Mouse (Mus musculus) midbrain, embryonic 12.5 days (tissue): ENCODE results near the gene Ggcx. TPM values are rescaled to one million over a fixed set of nuclear protein-coding genes. Genes with fewer than 3 reads are reported as not detected.

Experiments used
- ATAC-seq: fragments of 200-750 bp; cut with Nextera tagmentation; 2 replicates; pipeline ENCODE4 v1.8.0; 2017; ENCODE audit warnings: low read depth, moderate TSS enrichment, moderate library complexity; ENCODE audit not compliant: low FRiP score
- H3K27ac ChIP-seq: fragments of 300-500 bp; sonication (generic); replicated peaks from 2 replicates; pipeline ENCODE4 v1.5.1; 2016; ENCODE audit warnings: mild to moderate bottlenecking
- H3K27me3 ChIP-seq: fragments of 300-500 bp; sonication (generic); 2 replicates; pipeline ENCODE4 v1.6.1; 2016; ENCODE audit warnings: mild to moderate bottlenecking
- H3K36me3 ChIP-seq: fragments of 300-500 bp; sonication (generic); 2 replicates; pipeline ENCODE4 v1.6.1; 2016
- H3K4me1 ChIP-seq: fragments of 300-500 bp; sonication (generic); 2 replicates; pipeline ENCODE4 v1.6.1; 2016
- H3K4me2 ChIP-seq: fragments of 300-500 bp; sonication (generic); replicated peaks from 2 replicates; pipeline ENCODE4 v1.6.1; 2016; ENCODE audit warnings: mild to moderate bottlenecking, moderate library complexity
- H3K4me3 ChIP-seq: fragments of 300-500 bp; sonication (generic); 2 replicates; pipeline ENCODE4 v1.5.1; 2016; ENCODE audit warnings: mild to moderate bottlenecking
- H3K9ac ChIP-seq: fragments of 300-500 bp; sonication (generic); replicated peaks from 2 replicates; pipeline ENCODE4 v1.6.1; 2016; ENCODE audit warnings: mild to moderate bottlenecking, moderate library complexity
- H3K9me3 ChIP-seq: fragments of 300-500 bp; sonication (generic); 2 replicates; pipeline ENCODE4 v1.6.1; 2016; ENCODE audit warnings: mild to moderate bottlenecking
- WGBS: fragments of 180-500 bp; shearing (Covaris S2); methylation state at CpG from one replicate; pipeline ENCODE4 v1.1.7; 2016; 5-methylcytosine and 5-hydroxymethylcytosine counted together
- polyA plus RNA-seq: library from polyadenylated mRNA; unstranded; fragments of >200 nt; fragmentation: Nextera tagmentation; extraction: Ambion mirVana; gene quantifications from 2 replicates; pipeline ENCODE4 v1.2.1, GENCODE M21; 2016

The Ggcx gene
- polyA plus RNA-seq, 1 experiment from 2014 or later: 20.6 TPM

DNA sequence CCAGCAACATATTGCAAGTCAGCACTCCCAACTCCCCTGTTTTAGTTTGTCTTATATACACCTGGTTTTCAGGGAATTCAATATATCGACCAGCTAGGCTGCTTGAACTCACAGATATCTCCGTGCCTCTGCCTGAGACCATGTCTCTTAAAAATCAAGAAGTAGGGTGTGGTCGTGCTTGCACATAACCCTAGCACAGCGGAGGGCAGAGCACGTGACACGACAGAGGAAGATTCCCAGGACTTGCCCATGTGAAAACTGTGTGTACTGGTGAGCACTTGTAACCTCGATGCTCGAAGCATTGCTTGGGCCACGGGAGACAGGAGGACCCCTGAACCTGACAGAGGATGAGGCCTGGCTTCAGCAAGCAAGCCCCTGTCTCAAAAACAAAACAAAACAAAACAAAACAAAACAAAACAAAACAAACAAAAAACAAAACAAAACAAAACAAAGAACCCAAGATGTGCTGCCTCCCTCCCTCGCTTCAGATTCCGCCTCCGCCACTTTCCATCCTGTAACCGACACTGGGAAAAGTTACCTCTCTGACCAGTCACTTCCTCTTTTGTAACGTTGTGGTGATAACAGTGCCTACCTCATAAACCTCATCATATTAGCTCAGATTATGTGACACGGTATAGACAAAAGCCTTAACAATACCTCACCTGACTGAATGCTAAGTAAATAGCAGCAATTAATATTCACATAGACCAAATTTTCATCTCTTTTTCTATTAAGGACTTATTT lies 39.1 kb upstream of the Ggcx start:
- Histone ChIP-seq H3K4me1 (peaks cover 2% of the 10 kb centered on the region; the same call in 1 of the 2 replicates), H3K4me2 (no peak overlapping the region), H3K27me3 (peaks cover 22% of the 10 kb centered on the region), H3K4me3 (no peak overlapping the region), H3K9me3 (no peaks in the 10 kb centered on the region), H3K36me3 (no peaks in the 10 kb centered on the region), H3K9ac (no peak overlapping the region), H3K27ac (no peak overlapping the region)
- no peak for ATAC-seq
- WGBS: 84% methylated on average over 15 of the region's 15 CpGs

DNA sequence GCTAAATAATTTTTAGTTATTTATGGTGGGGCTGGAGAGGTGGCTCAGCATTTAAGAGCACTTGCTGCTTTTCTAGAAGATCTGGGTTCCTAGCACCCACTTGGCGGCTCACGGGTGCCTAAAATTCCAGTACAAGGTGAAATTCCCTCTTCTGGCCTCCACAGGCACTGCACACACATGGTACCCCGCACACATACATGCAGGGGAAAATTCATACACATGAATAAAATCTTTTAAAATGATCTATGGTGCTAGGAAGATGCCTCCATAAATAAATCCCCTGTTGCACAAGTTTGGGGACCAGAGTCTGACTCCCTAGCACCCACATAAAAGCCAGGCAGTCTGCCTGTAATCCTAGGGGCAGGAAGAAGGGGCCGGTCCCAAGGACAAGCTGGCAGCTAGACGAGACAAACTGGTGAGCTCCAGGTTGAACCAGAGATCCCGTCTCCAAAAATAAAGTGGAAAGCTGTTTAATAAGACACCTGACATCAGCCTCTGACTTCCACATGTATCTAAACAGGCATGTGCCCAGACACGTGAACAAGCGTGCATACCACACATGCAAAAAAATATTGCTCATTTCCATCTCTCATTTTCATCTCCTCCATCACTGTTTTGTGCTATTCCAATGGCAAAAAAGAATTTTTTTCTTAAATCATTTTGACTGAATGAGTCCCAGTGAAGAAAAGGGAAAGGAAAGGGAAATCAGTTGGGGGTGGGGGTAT lies 35.4 kb upstream of the Ggcx start:
- WGBS: 86% methylated on average over 8 of the region's 8 CpGs
- no peak overlapping the region for H3K4me3 ChIP-seq
- peaks cover 38% of the 10 kb centered on the region for H3K27me3 ChIP-seq
- no peak overlapping the region for H3K9ac ChIP-seq
- no peak overlapping the region for H3K27ac ChIP-seq
- no peak overlapping the region for H3K4me2 ChIP-seq
- no peaks in the 10 kb centered on the region for H3K9me3 ChIP-seq
- ATAC-seq: no peak
- H3K36me3 ChIP-seq: no peaks in the 10 kb centered on the region
- peaks cover 6% of the 10 kb centered on the region; the same call in 1 of the 2 replicates for H3K4me1 ChIP-seq

DNA sequence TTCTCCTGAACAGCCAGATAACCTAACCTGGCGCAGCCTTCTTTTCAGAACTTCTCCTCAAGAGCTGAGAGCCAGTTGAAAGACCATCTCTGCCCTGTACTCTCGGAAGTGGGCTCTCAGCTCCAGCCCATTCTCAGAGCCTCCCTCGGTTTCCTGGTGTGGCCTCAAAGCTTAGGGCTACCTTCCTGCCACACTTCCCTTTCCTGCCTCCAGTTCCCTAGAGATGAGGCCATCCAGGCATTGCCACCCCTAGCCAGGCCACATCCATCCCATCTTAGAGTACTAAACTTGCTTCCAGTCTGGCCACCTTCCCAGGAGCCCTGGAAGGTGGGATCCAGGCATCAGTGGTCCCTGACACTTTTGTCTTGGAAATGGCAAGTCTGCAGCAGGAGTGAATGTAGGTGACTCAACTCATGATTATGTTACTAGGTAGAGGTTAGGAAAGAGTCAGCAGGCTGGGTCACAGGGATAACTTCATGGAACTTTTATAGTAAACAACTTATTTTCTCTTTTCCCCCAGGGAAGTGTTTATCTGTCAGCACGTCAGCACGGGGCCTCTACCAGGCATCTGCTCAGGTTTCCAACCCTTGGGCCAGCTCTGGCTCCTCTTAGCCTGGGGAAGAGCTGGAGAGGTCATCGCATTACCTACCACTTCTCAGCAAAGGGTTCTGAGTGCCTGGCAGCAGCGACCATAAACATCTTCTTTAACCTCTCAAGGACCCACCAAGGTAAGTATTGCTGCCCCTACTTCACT lies 34.6 kb upstream of the Ggcx start:
- H3K4me2 ChIP-seq: peak overlapping the region; percentile 60
- 49% methylated on average over 7 of the region's 7 CpGs for WGBS
- H3K36me3 ChIP-seq: no peaks in the 10 kb centered on the region
- H3K4me1 ChIP-seq: peaks cover 6% of the 10 kb centered on the region; the same call in 1 of the 2 replicates
- peak overlapping the region; percentile 45 for H3K4me3 ChIP-seq
- H3K9ac ChIP-seq: peak overlapping the region; percentile 47; the same call in 1 of the 2 replicates
- peaks cover 38% of the 10 kb centered on the region for H3K27me3 ChIP-seq
- no peak for ATAC-seq
- H3K27ac ChIP-seq: no peak overlapping the region
- H3K9me3 ChIP-seq: no peaks in the 10 kb centered on the region

DNA sequence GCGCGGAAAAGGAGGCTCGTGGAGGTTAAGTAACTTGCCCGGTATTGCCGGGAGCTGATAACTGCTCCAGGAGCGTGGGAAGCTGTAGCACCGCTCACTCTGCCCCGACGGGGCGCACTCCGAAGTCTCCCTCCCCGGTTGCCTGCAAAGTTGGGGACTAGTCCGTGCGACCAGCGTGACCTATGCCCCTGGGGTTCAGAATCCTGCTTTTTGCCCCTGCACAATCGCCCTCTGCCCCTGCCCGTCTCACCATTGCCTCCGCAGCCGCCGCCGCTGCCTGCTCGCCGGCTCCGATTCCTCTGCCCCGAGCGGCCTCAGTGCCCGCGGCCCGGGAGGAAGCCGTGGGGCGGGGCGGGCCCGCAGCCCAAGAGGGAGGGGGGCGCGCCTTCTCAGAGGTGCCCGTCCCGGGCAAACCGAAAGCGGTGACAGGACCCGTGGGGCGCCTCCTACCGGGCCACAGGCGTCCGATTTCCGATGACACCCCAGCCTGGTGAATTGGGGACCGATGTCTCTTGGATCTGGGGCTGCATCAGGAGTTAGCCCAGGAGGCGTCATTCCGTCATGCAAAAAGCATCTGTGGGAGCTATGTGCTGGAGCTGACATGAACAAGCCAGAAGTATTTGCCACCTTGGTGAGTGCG lies 33.9 kb upstream of the Ggcx start, which contains the start of gene Vamp5:
Vamp5 (minus strand) TSS at position 338 of the 640 bp plus-strand sequence.
- Histone ChIP-seq H3K9ac (peak within 1 kb of the TSS; percentile 47; the same call in 1 of the 2 replicates), H3K27ac (no peak within 1 kb of the TSS), H3K4me2 (peak within 1 kb of the TSS; percentile 60), H3K36me3 (no peaks in the 10 kb centered on the region), H3K4me1 (peaks cover 6% of the 10 kb centered on the region; the same call in 1 of the 2 replicates), H3K9me3 (no peaks in the 10 kb centered on the region), H3K4me3 (peak within 1 kb of the TSS; percentile 45), H3K27me3 (peaks cover 38% of the 10 kb centered on the region)
- ATAC-seq: peak; percentile 71
- WGBS: 3% methylated on average over 49 of the region's 49 CpGs

DNA sequence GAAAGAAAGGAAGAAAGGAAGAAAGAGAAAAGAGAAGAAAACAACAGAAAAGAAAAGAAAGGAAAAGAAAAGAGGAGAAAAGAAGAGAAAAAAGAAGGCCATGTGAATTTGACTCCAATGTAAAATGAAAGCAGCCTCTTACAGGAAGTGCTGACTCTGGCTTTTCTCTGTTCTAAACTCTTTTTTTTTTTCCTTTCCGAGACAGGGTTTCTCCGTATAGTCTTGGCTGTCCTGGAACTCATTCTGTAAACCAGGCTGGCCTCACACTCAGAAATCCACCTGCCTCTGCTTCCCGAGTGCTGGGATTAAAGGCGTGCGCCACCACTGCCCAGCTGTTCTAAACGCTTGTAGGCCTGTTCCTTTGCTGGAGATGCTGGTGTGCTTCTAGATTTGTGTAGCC lies 31.6 kb upstream of the Ggcx start:
- H3K27me3 ChIP-seq: peaks cover 38% of the 10 kb centered on the region
- no peaks in the 10 kb centered on the region for H3K36me3 ChIP-seq
- no peak overlapping the region for H3K27ac ChIP-seq
- no peak overlapping the region for H3K4me2 ChIP-seq
- H3K4me1 ChIP-seq: peaks cover 6% of the 10 kb centered on the region; the same call in 1 of the 2 replicates
- no peak for ATAC-seq
- 86% methylated on average over 6 of the region's 6 CpGs for WGBS
- no peaks in the 10 kb centered on the region for H3K9me3 ChIP-seq
- H3K4me3 ChIP-seq: no peak overlapping the region
- no peak overlapping the region for H3K9ac ChIP-seq

DNA sequence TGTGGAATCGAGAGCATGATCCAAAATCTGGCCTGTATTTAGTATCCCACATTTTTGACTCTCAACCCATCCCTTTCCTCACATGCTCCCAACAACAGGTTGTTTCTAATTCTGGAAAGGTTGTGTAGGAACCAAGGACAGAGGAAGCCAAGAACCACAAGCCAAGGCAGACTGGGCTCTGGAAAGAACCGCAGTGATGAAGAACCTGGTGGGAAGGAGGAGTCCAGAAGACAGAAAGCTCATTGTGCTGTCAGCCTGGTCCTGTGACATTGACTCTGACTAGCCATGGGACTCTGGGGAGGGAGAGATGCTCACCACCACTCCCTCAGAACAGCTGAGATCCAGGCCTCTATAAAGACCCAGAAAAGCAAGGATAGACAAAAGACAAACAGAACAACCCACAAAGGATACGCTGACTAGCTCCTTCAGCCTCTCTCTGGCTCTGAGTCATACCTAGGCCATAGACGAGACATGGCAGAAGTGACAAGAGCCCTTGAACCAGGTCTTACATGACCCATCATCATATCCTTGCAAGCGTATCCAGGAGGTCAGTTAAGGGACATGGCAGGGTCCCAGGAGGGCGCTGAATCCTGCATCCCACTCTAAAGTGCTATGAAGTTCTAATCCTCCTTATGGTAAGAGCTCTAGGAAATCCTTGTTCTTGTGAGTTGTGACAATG lies 30.8 kb upstream of the Ggcx start:
- Histone ChIP-seq H3K4me3 (no peak overlapping the region), H3K4me1 (peaks cover 6% of the 10 kb centered on the region; the same call in 1 of the 2 replicates), H3K36me3 (no peaks in the 10 kb centered on the region), H3K27me3 (peaks cover 32% of the 10 kb centered on the region), H3K9me3 (no peaks in the 10 kb centered on the region), H3K9ac (no peak overlapping the region), H3K4me2 (no peak overlapping the region), H3K27ac (no peak overlapping the region)
- no peak for ATAC-seq
- WGBS: 81% methylated on average over 6 of the region's 6 CpGs

DNA sequence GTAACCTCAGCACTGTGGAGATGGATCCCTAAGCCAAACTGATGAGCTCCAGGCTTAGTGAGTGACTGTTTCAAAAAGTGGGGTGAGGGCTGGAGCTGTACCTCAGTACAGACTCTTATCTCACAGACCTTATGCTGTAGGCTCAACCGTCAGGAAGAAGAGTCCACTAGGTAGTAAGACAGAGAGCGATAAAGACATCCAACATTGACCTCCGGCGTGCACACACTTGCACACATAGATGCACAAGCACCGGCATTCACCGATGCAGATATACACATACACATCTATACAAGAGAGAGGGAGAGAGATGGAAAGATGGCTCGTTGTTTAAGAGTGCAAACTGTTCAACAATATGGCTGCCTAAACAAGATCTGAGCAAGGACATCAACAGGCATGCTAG lies 30.2 kb upstream of the Ggcx start:
- H3K27me3 ChIP-seq: peaks cover 32% of the 10 kb centered on the region
- no peaks in the 10 kb centered on the region for H3K9me3 ChIP-seq
- no peak overlapping the region for H3K4me2 ChIP-seq
- ATAC-seq: no peak
- 91% methylated on average over 7 of the region's 7 CpGs for WGBS
- H3K4me3 ChIP-seq: no peak overlapping the region
- no peaks in the 10 kb centered on the region for H3K36me3 ChIP-seq
- no peak overlapping the region for H3K9ac ChIP-seq
- peaks cover 6% of the 10 kb centered on the region; the same call in 1 of the 2 replicates for H3K4me1 ChIP-seq
- no peak overlapping the region for H3K27ac ChIP-seq

DNA sequence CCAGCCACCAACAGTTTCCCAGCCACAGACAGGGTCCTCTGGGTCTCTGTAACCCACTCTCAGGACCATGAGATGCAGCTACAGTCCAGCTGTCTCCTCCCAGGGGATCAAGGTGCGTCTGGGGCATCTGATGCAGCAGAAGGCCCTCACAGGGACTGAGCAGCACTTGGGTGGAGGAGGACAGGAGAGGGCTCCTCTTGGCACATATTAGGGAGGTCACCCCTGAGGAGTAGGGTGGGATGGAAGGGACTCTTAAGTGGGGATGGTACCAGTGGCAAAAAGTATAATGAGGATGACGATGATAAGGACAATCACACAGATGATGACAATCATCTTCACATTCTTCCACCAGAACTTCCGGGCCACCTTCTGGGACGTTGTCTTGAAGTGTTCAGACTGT lies 28.9 kb upstream of the Ggcx start:
- no peak overlapping the region for H3K9ac ChIP-seq
- H3K4me3 ChIP-seq: no peak overlapping the region
- H3K27ac ChIP-seq: no peak overlapping the region
- H3K4me2 ChIP-seq: no peak overlapping the region
- WGBS: 90% methylated on average over 4 of the region's 4 CpGs
- H3K36me3 ChIP-seq: no peaks in the 10 kb centered on the region
- H3K9me3 ChIP-seq: no peaks in the 10 kb centered on the region
- H3K27me3 ChIP-seq: peaks cover 31% of the 10 kb centered on the region
- no peak for ATAC-seq
- H3K4me1 ChIP-seq: peaks cover 12% of the 10 kb centered on the region

DNA sequence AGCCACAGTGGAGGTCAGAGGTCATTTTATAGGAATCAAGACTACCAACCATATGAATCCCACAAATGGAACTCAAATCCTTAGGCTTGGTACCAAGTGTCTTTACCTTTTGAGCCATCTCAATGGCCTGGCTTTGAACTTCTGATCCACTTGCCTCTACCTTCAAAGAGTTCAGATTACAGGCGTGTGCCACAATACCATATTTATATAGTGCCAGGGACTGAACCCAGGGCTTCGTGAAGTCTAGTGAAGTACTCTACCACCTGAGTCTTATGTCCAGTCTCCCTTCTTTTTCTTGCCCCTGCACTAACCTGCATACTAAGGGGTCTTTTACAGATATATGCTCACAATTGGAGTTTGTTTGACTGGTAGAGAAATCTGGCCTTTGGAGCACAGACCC lies 27.5 kb upstream of the Ggcx start:
- peaks cover 29% of the 10 kb centered on the region for H3K27me3 ChIP-seq
- 80% methylated on average over 2 of the region's 2 CpGs for WGBS
- H3K9me3 ChIP-seq: no peaks in the 10 kb centered on the region
- H3K4me1 ChIP-seq: peaks cover 15% of the 10 kb centered on the region
- no peak overlapping the region for H3K4me2 ChIP-seq
- H3K4me3 ChIP-seq: no peak overlapping the region
- no peak overlapping the region for H3K9ac ChIP-seq
- H3K27ac ChIP-seq: no peak overlapping the region
- no peak for ATAC-seq
- H3K36me3 ChIP-seq: no peaks in the 10 kb centered on the region

DNA sequence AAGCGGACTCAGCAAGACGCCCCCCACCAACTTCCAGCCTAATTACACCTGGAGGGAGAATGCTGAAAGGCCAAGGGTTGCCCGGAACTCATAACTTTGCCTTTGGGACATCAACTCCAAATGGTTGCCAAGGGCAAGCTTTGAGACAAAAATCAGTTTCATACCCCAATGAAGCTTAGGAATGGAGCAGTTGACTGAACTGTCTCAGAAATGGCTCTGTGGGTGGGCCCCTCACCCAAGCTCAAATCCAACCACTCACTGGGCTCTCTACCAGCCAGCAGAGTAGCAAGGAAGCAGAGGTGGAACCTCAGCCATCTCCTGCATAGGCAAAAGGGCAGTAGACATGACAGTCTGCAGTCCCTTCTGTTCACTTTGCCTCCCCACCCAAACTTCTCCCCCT lies 26.3 kb upstream of the Ggcx start:
- no peak for ATAC-seq
- H3K27ac ChIP-seq: no peak overlapping the region
- WGBS: 75% methylated on average over 3 of the region's 3 CpGs
- H3K4me1 ChIP-seq: peaks cover 15% of the 10 kb centered on the region
- H3K27me3 ChIP-seq: peaks cover 27% of the 10 kb centered on the region
- no peak overlapping the region for H3K9ac ChIP-seq
- no peaks in the 10 kb centered on the region for H3K9me3 ChIP-seq
- H3K4me3 ChIP-seq: no peak overlapping the region
- H3K4me2 ChIP-seq: no peak overlapping the region
- H3K36me3 ChIP-seq: no peaks in the 10 kb centered on the region

DNA sequence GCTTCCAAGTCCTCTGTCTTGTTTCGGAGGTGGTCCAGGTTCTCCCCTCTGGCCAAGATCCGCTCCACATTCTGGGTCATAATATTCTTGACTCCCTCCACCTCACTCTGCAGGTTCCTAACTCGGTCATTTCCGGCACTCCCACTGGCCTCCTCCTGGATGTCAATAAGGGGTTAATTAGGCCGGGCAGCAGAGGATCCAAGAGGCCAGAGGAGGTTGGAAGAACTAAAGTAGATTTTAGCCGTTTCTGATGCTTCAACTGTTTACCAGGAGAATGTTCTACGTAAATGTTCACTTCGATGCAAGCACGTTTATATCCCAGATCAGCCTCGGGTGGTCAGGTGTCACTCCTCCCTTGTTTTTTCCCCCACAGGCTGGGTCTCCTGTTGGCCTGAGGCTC lies 25.8 kb upstream of the Ggcx start:
- H3K4me2 ChIP-seq: no peak overlapping the region
- H3K4me1 ChIP-seq: peaks cover 15% of the 10 kb centered on the region
- 74% methylated on average over 10 of the region's 10 CpGs for whole genome bisulfite sequencing
- H3K4me3 ChIP-seq: no peak overlapping the region
- ATAC-seq: no peak
- no peak overlapping the region for H3K9ac ChIP-seq
- H3K27me3 ChIP-seq: peaks cover 27% of the 10 kb centered on the region
- H3K9me3 ChIP-seq: no peaks in the 10 kb centered on the region
- H3K36me3 ChIP-seq: no peaks in the 10 kb centered on the region
- H3K27ac ChIP-seq: no peak overlapping the region
